Comparison of ENCODE assay signal across 10 mouse cellular contexts in genomic region chr5:67215121-67216030, GRCm38 (mm10). TPM values are rescaled to one million over a fixed set of nuclear protein-coding genes. Genes with fewer than 3 reads are reported as not detected.
DNase-seq lines count a peak whose midpoint lies in the region; ATAC-seq and TF ChIP-seq lines count a peak whose summit lies in the region.
"Had no signal": no experiment of that assay in that cellular context is flagged by ENCODE, and none has a peak within 500 bp of the region (broad histone marks: within the 10 kb centered on the region; RNA-seq: fewer than 3 reads in every experiment).

No protein-coding gene starts in this region.

- WGBS in heart, embryonic 14.5 days = 3% methylated on average over 28 of the region's 28 CpGs
- 1% methylated on average over 28 of the region's 28 CpGs for whole genome bisulfite sequencing in hindbrain, embryonic 12.5 days
- under 1% methylated on average over 28 of the region's 28 CpGs for WGBS in midbrain, embryonic 16.5 days

- H3K4me3 ChIP-seq in heart, embryonic 14.5 days (ENCODE audit: control insufficient read depth in 1 of 2, insufficient read depth in 1 of 2, low read depth in 1 of 2, low read length in 2 of 2) = peak overlapping the region in 1 of 2 experiments; percentile 20; a peak in 1 of 4 replicates
- H3K4me3 ChIP-seq in hindbrain, embryonic 12.5 days = peak overlapping the region; percentile 22
- H3K4me3 ChIP-seq in midbrain, embryonic 16.5 days (ENCODE audit: low read depth, low read length) = peak overlapping the region; percentile 5; the same call in 1 of the 2 replicates
- H3K4me3 ChIP-seq: liver, embryonic 13.5 days had no signal

- H3K36me3 ChIP-seq in heart, embryonic 14.5 days (ENCODE audit: control insufficient read depth, insufficient read depth, low read length) = no peaks in the 10 kb centered on the region
- H3K36me3 ChIP-seq in hindbrain, embryonic 12.5 days = no peaks in the 10 kb centered on the region
- H3K36me3 ChIP-seq in midbrain, embryonic 16.5 days (ENCODE audit: control insufficient read depth, insufficient read depth, low read length) = no peaks in the 10 kb centered on the region
- H3K36me3 ChIP-seq: liver, embryonic 13.5 days had no signal

- DNase-seq in heart, adult 18-20 months = no peak
- peak; percentile 45 for DNase-seq in brain, embryonic 14.5 days (ENCODE audit: low read depth)
- DNase-seq in kidney, adult 11 months = no peak
- DNase-seq in lung, adult 18-20 months = no peak
- DNase-seq in thymus, postnatal 0 days (ENCODE audit: low spot score) = no peak
- DNase-seq: kidney, postnatal 25 days; liver, embryonic 13.5 days had no signal

- ATAC-seq in heart, embryonic 14.5 days (ENCODE audit: insufficient number of reproducible peaks, insufficient read depth, low FRiP score, low read depth) = no peak
- ATAC-seq in hindbrain, embryonic 12.5 days (ENCODE audit: low FRiP score) = peak; percentile 52
- no peak; the same call in 1 of the 2 replicates for ATAC-seq in midbrain, embryonic 16.5 days

- no peak for TF ChIP-seq CTCF in brain, embryonic 14.5 days (IDR thresholded peaks at IDR 0.05; ENCODE audit: borderline replicate concordance, extremely low read depth, insufficient read depth, insufficient read length)

- H3K27ac ChIP-seq in heart, embryonic 14.5 days (replicated peaks in 1 of 2; ENCODE audit: control insufficient read depth in 1 of 2, insufficient read depth in 1 of 2, low read depth in 2 of 2, low read length in 2 of 2) = no peak overlapping the region
- H3K27ac ChIP-seq in hindbrain, embryonic 12.5 days = peak overlapping the region; percentile 55
- H3K27ac ChIP-seq in midbrain, embryonic 16.5 days (ENCODE audit: low read length) = no peak overlapping the region
- H3K27ac ChIP-seq: liver, embryonic 13.5 days had no signal

- H3K9me3 ChIP-seq in heart, embryonic 14.5 days (ENCODE audit: control insufficient read depth, low read length) = no peaks in the 10 kb centered on the region
- no peaks in the 10 kb centered on the region for H3K9me3 ChIP-seq in hindbrain, embryonic 12.5 days (replicated peaks)
- no peaks in the 10 kb centered on the region for H3K9me3 ChIP-seq in midbrain, embryonic 16.5 days (replicated peaks; ENCODE audit: control insufficient read depth, low read length, poor library complexity, severe bottlenecking)
- H3K9me3 ChIP-seq: liver, embryonic 13.5 days had no signal

- H3K4me1 ChIP-seq in heart, embryonic 14.5 days (ENCODE audit: control insufficient read depth in 2 of 2, insufficient read depth in 2 of 2, low read length in 2 of 2) = peaks cover 4 to 7% of the 10 kb centered on the region in 2 experiments; a peak in 2 of 4 replicates
- H3K4me1 ChIP-seq in hindbrain, embryonic 12.5 days = peaks cover 23% of the 10 kb centered on the region
- peaks cover 8% of the 10 kb centered on the region for H3K4me1 ChIP-seq in midbrain, embryonic 16.5 days (ENCODE audit: control insufficient read depth, insufficient read depth, low read length)
- H3K4me1 ChIP-seq: liver, embryonic 13.5 days had no signal

- no peak overlapping the region for H3K9ac ChIP-seq in heart, embryonic 14.5 days (ENCODE audit: low read length)
- peak overlapping the region; percentile 38; the same call in 1 of the 2 replicates for H3K9ac ChIP-seq in hindbrain, embryonic 12.5 days
- H3K9ac ChIP-seq in midbrain, embryonic 16.5 days (ENCODE audit: low read depth, low read length) = no peak overlapping the region
- H3K9ac ChIP-seq: liver, embryonic 13.5 days had no signal

- H3K27me3 ChIP-seq in heart, embryonic 14.5 days (ENCODE audit: control insufficient read depth, insufficient read depth, low read length) = peaks cover 86% of the 10 kb centered on the region
- peaks cover 96% of the 10 kb centered on the region for H3K27me3 ChIP-seq in hindbrain, embryonic 12.5 days
- H3K27me3 ChIP-seq in midbrain, embryonic 16.5 days (ENCODE audit: control insufficient read depth, insufficient read depth, low read depth, low read length) = peaks cover 56% of the 10 kb centered on the region

- 0 out of 2 replicates have a peak overlapping the region, but pooled peaks have one; percentile 40 for H3K4me2 ChIP-seq in heart, embryonic 14.5 days (ENCODE audit: low read length)
- H3K4me2 ChIP-seq in hindbrain, embryonic 12.5 days (replicated peaks) = peak overlapping the region; percentile 48
- H3K4me2 ChIP-seq in midbrain, embryonic 16.5 days (ENCODE audit: low read length) = peak overlapping the region; percentile 51
- H3K4me2 ChIP-seq: liver, embryonic 13.5 days had no signal

- TF ChIP-seq POLR2A in brain, embryonic 14.5 days (IDR thresholded peaks at IDR 0.05; ENCODE audit: borderline replicate concordance, extremely low read depth, insufficient read depth, insufficient read length, poor library complexity, severe bottlenecking) = no peak

RNA-seq across cellular contexts. Expression of gene Tmem33, which starts 45.0 kb away (rescaled TPM):
- 46.1 and 48.3 TPM in 2 replicates for polyA plus RNA-seq in heart, embryonic 14.5 days (2014; fragmentation: Nextera tagmentation; extraction: Ambion mirVana)
- total RNA-seq in heart, adult 18-20 months (2021) = 10 to 100 TPM; 58.0 to 62.0 TPM
- polyA plus RNA-seq in brain, embryonic 14.5 days (2012; rRNA removed) = 64.7 and 90.7 TPM in 2 replicates
- polyA plus RNA-seq in hindbrain, embryonic 12.5 days (2016; fragmentation: Nextera tagmentation; extraction: Ambion mirVana) = 93.2 and 106 TPM in 2 replicates
- 67.5 and 77.0 TPM in 2 replicates for polyA plus RNA-seq in midbrain, embryonic 16.5 days (2015; fragmentation: Nextera tagmentation; extraction: Ambion mirVana)
- 87.8 and 95.6 TPM in 2 replicates for polyA plus RNA-seq in thymus, postnatal 0 days (2015; fragmentation: Nextera tagmentation; extraction: Ambion mirVana)
